Mouse (Mus musculus) midbrain, embryonic 13.5 days (tissue): ENCODE measurements at regions not wholly inside any gene's neighbourhood (a gene's known extent, or its start where the extent isn't known, plus 50 kb on each side); places are given as distances from the start of the nearest gene placed in this dataset.

ENCODE experiments used
- ATAC-seq: fragments of 200-750 bp; cut with Nextera tagmentation; 2 replicates; pipeline ENCODE4 v1.8.0; 2017; ENCODE audit warnings: mild to moderate bottlenecking, moderate TSS enrichment, moderate library complexity
- H3K27ac ChIP-seq: fragments of 300-500 bp; sonication (generic); 2 replicates; pipeline ENCODE4 v1.5.1; 2015; ENCODE audit warnings: inconsistent platforms, mild to moderate bottlenecking, moderate library complexity
- H3K27me3 ChIP-seq: fragments of 300-500 bp; sonication (generic); 2 replicates; pipeline ENCODE4 v1.6.1; 2015; ENCODE audit warnings: mild to moderate bottlenecking, inconsistent platforms
- H3K36me3 ChIP-seq: fragments of 300-500 bp; sonication (generic); 2 replicates; pipeline ENCODE4 v1.6.1; 2015; ENCODE audit warnings: mild to moderate bottlenecking, inconsistent platforms
- H3K4me1 ChIP-seq: fragments of 300-500 bp; sonication (generic); replicated peaks from 2 replicates; pipeline ENCODE4 v1.6.1; 2015; ENCODE audit warnings: inconsistent platforms
- H3K4me2 ChIP-seq: fragments of 300-500 bp; sonication (generic); replicated peaks from 2 replicates; pipeline ENCODE4 v1.6.1; 2015; ENCODE audit warnings: moderate library complexity, mild to moderate bottlenecking, inconsistent platforms
- H3K4me3 ChIP-seq: fragments of 300-500 bp; sonication (generic); replicated peaks from 2 replicates; pipeline ENCODE4 v1.5.1; 2015; ENCODE audit warnings: mild to moderate bottlenecking, inconsistent platforms
- H3K9ac ChIP-seq: fragments of 300-500 bp; sonication (generic); replicated peaks from 2 replicates; pipeline ENCODE4 v1.6.1; 2015; ENCODE audit warnings: mild to moderate bottlenecking, inconsistent platforms
- H3K9me3 ChIP-seq: fragments of 300-500 bp; sonication (generic); 2 replicates; pipeline ENCODE4 v1.6.1; 2016; ENCODE audit warnings: mild to moderate bottlenecking, inconsistent platforms
- WGBS: fragments of 180-500 bp; shearing (Covaris S2); methylation state at CpG from one replicate; pipeline ENCODE4 v1.1.7; 2015; 5-methylcytosine and 5-hydroxymethylcytosine counted together

DNA sequence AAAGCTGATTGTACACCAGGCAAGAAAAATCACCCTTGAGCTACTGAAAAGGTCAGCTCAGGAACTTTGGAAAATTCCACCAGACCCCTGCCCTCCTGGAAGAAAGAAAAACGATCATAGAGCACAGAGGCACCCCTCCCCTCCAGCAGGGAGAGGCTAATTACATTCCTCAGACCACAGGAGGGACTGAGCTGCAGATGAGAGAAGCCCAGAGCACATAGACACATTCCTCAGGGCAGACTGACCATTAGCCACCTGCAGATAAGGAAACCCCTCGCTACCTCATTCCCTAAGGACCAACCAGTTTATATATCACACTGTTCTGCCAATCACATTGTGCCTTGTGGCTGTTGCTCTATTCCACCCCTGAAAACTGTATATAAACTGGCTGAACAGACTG, 230.3 kb downstream of the Parp8 start:
- 57% methylated on average over 2 of the region's 2 CpGs for WGBS
- no peak overlapping the region for H3K4me3 ChIP-seq
- H3K4me1 ChIP-seq, result no peaks in the 10 kb centered on the region
- H3K4me2 ChIP-seq, result no peak overlapping the region
- no peaks in the 10 kb centered on the region for H3K9me3 ChIP-seq
- no peak overlapping the region for H3K27ac ChIP-seq
- H3K27me3 ChIP-seq, result no peaks in the 10 kb centered on the region
- no peak overlapping the region for H3K9ac ChIP-seq
- no peak for ATAC-seq
- H3K36me3 ChIP-seq, result no peaks in the 10 kb centered on the region

DNA sequence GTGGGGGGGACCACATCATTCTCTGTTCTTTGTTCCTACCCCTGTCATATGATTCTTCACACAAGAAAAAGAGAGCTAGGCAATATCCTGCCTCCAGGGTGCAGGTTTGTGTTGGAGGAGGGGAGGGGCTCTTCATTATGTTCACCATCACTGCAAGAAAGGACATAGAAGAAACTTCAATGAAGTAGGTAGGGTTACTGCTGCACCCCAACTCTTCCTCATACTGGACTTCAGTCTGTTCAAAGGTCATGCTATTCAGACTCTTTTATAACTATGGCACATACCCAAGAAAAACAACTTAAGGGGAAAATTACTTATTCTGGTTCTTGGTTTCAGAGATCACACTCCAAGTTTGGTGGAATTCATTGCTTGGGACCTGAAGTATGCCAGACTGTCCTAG, 243.7 kb downstream of the Parp8 start:
- no peak overlapping the region for H3K27ac ChIP-seq
- H3K4me2 ChIP-seq, result no peak overlapping the region
- no peak overlapping the region for H3K9ac ChIP-seq
- H3K4me1 ChIP-seq, result no peaks in the 10 kb centered on the region
- H3K9me3 ChIP-seq, result no peaks in the 10 kb centered on the region
- H3K4me3 ChIP-seq, result no peak overlapping the region
- H3K36me3 ChIP-seq, result no peaks in the 10 kb centered on the region
- no peaks in the 10 kb centered on the region for H3K27me3 ChIP-seq
- ATAC-seq, result no peak

DNA sequence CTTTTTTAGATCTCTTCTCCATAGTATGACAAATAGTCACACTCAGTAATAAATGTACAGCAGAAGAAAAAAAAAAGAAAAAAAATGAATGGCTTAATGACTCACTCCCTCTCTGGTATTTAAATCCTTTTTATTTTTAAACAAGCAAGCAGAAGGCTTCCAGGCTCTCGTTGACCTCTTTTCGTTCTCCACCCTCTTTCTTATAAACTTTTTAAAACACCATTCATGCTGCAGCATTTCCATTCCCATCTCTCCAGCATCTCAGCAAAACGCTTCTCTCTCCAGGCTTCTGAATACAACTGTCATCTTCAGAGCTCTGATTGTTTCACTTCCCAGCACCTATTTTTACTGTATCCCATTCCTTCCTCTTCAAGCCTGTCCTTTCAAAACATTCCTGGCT, 259.8 kb downstream of the Parp8 start:
- Histone ChIP-seq H3K9me3 (no peaks in the 10 kb centered on the region), H3K27me3 (no peaks in the 10 kb centered on the region), H3K4me3 (no peak overlapping the region), H3K4me1 (no peaks in the 10 kb centered on the region), H3K36me3 (no peaks in the 10 kb centered on the region), H3K4me2 (no peak overlapping the region), H3K9ac (no peak overlapping the region), H3K27ac (no peak overlapping the region)
- 86% methylated on average over 3 of the region's 3 CpGs for WGBS
- ATAC-seq, result no peak

DNA sequence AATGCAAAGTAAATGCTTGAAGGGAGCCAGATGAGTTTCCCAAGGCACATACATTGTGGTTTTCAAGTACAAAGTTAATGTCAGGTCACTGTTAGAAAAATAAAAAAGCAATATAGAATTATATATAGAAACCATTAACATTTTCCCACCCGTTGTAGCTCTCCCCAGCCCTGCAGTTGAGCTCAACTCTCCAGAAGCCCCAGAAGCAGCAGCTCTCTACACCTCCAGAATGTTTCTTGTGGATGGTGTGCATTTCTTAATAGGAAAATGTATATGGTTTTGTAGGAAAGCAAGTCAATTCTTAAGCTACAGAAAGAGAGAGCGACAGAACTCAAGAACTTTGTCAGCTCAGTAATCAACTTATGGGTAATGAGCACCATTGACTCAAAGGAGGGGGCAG, 265.4 kb downstream of the Parp8 start:
- H3K36me3 ChIP-seq, result no peaks in the 10 kb centered on the region
- H3K4me3 ChIP-seq, result no peak overlapping the region
- H3K4me1 ChIP-seq, result no peaks in the 10 kb centered on the region
- no peaks in the 10 kb centered on the region for H3K27me3 ChIP-seq
- ATAC-seq, result no peak
- 95% methylated on average over 2 of the region's 2 CpGs for WGBS
- no peak overlapping the region for H3K4me2 ChIP-seq
- H3K27ac ChIP-seq, result no peak overlapping the region
- H3K9ac ChIP-seq, result no peak overlapping the region
- no peaks in the 10 kb centered on the region for H3K9me3 ChIP-seq

DNA sequence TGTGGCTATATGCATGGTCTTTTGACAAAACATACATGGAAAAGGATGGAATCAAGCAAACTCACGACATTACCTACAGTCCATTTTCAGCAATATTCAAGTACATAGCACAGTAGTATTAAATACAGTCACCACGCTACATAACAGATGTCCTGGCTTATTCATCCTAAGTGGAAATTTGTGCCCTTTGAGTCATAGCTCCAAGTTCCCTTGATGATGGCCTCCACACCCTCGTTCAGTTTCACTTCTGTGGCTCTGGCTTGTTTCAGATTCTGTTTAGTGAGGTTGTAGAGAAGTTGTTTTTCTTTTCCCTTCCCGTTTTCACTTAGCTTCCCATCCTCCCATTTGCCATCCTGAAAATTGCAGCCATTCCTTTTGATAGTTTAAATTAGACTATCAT, 284.5 kb downstream of the Parp8 start:
- H3K36me3 ChIP-seq, result no peaks in the 10 kb centered on the region
- H3K9me3 ChIP-seq, result no peaks in the 10 kb centered on the region
- no peaks in the 10 kb centered on the region for H3K27me3 ChIP-seq
- H3K9ac ChIP-seq, result no peak overlapping the region
- H3K4me1 ChIP-seq, result no peaks in the 10 kb centered on the region
- no peak overlapping the region for H3K4me2 ChIP-seq
- no peak for ATAC-seq
- H3K4me3 ChIP-seq, result no peak overlapping the region
- no peak overlapping the region for H3K27ac ChIP-seq
- WGBS, result 86% methylated on average over 4 of the region's 4 CpGs

DNA sequence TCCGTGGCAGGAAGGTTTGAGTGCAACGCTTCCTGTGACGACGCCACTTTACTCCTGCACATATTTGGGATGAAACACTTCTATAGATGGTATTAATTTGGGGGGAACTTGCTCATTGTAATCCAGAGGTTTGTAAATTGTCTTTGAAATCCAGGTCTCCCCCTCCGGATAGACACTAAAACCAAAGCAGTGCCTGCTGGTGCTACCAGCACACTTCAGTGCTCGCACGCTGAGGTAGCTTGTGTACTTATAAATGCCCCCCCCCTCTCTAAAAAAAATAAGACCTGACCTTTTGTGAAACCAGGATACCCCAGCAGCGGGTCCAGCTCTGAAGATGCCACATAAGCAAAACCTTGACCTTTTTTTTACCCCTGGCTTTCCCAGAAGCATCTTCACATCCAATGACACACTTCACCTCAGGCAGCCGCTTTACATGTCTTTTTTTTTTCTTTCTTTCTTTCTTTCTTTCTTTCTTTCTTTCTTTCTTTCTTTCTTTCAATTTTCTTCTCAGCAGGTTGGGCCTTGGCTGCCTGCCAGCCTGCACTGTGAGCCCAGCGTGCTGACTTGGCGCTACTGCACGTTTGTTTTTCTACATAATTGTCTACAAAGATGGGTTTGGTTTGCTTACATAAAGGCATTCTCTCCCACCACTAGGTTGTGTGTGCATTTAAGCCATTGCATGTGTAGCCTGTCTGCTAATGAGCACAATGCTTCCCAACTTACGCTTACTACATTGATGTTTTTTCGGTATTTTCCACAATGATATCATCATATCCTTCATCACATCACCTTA, 301.8 kb downstream of the Parp8 start:
- Histone ChIP-seq H3K27ac (no peak overlapping the region), H3K27me3 (no peaks in the 10 kb centered on the region), H3K4me2 (no peak overlapping the region), H3K9me3 (no peaks in the 10 kb centered on the region), H3K4me3 (no peak overlapping the region), H3K9ac (no peak overlapping the region), H3K4me1 (0 out of 2 replicates have a peak, but pooled peaks cover 6% of the 10 kb centered on the region), H3K36me3 (no peaks in the 10 kb centered on the region)
- 0 out of 2 replicates have a peak, but pooled peaks have one; percentile 30 for ATAC-seq
- WGBS, result 65% methylated on average over 14 of the region's 14 CpGs

DNA sequence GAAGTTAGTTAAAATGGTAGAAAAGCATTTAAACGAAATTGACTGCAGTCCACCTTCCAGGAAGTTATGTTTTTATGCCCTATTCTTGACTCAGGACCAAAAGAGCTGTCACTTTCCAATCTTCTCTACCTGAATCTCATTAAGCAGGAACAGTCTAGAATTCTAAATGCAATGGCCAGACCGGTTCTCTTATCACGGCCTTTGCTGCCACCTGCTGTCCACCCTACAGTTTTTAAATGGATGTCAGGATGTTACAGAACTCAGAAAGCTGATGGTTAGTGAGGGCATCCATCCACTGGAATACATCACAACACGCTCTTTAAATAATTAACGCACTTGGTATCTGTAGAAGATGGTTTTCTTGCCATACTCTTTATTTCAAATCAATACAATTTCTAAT, 310.5 kb downstream of the Parp8 start:
- Histone ChIP-seq H3K36me3 (no peaks in the 10 kb centered on the region), H3K9ac (no peak overlapping the region), H3K4me2 (no peak overlapping the region), H3K27me3 (peaks cover 61% of the 10 kb centered on the region), H3K27ac (no peak overlapping the region), H3K4me1 (peaks cover 15% of the 10 kb centered on the region), H3K4me3 (no peak overlapping the region), H3K9me3 (no peaks in the 10 kb centered on the region)
- WGBS, result 18% methylated on average over 5 of the region's 5 CpGs
- peak; percentile 38; the same call in 1 of the 2 replicates for ATAC-seq

DNA sequence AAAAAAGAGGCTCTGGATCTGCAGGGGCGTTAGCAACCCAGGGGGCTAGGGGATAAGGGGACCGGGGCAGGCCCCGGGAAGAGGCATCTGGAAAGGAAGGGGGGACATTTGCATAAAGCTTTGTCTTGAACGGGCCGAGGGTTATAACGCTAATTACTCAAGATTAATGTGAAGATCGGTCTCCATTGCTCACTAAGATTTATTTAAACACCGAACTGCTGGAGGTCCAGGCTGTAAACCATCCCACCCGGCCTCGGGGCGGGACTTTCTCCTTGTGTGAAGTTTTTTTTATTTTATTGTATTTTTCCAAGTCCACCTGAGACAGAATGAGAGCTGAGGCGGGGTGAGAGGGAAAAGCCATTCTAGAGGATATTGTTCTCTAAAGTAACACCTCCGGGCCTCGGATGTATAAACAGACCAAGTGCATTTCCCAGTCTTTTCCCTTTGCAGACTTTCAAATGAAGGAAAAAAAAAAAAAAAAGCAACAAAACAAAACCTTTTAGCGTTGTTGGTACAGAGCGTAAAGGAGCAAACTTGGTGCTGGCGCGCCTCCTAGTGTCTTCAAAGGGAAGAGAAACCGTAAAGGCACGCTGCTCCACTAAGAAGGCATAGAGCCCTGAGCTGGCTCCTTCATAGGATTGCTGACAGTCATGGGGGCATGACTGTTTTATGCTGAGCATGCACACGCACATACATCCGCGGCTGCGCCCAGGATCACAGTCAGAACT, 313.3 kb downstream of the Parp8 start:
- H3K9ac ChIP-seq, result 0 out of 2 replicates have a peak overlapping the region, but pooled peaks have one; percentile 19
- peak overlapping the region; percentile 58 for H3K4me2 ChIP-seq
- no peaks in the 10 kb centered on the region for H3K36me3 ChIP-seq
- no peak overlapping the region; the same call in 1 of the 2 replicates for H3K27ac ChIP-seq
- under 1% methylated on average over 24 of the region's 24 CpGs for WGBS
- peaks cover 31% of the 10 kb centered on the region for H3K4me1 ChIP-seq
- H3K27me3 ChIP-seq, result peaks cover 86% of the 10 kb centered on the region
- ATAC-seq, result peak; percentile 83
- H3K9me3 ChIP-seq, result no peaks in the 10 kb centered on the region
- peak overlapping the region; percentile 31 for H3K4me3 ChIP-seq

DNA sequence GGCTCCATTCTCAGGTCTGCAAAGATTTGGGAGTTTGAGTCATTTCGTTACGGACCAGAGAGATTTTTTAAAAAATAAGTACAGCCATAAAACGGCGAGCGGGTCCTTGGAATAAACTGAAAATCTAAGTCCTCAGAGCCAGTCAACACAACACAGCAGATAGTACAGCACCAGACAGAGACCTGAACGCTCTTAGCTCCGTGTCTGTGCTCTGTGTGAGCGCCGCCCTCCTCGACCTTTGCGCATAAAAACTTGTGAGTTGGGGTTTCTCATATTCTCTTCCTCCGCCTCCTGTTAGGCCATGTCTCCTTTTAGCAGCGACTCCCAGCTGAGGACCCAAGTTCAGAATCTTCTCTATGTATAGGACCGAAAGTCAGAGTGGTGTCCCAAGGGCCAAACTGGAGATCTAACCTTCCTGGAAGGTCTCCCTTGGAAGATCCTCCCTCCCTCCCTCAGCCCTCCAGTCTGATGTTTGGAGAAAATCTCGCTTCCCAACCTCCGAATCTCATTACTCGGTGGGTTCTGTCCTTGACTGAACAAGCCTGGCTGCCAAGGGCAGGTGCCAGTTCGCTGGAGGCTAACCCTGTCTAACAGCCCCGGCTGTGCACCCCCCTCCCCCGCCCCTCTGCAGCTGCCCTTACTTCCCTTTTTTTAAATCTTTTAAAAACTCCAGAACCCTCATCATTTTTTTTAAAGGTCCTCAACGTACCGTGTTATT, 314.0 kb downstream of the Parp8 start:
- ATAC-seq, result peak; percentile 71
- 0 out of 2 replicates have a peak overlapping the region, but pooled peaks have one; percentile 19 for H3K9ac ChIP-seq
- peaks cover 87% of the 10 kb centered on the region for H3K27me3 ChIP-seq
- no peak overlapping the region; the same call in 1 of the 2 replicates for H3K27ac ChIP-seq
- 2% methylated on average over 22 of the region's 22 CpGs for WGBS
- H3K9me3 ChIP-seq, result no peaks in the 10 kb centered on the region
- peaks cover 34% of the 10 kb centered on the region for H3K4me1 ChIP-seq
- peak overlapping the region; percentile 31 for H3K4me3 ChIP-seq
- H3K4me2 ChIP-seq, result peak overlapping the region; percentile 58
- no peaks in the 10 kb centered on the region for H3K36me3 ChIP-seq

DNA sequence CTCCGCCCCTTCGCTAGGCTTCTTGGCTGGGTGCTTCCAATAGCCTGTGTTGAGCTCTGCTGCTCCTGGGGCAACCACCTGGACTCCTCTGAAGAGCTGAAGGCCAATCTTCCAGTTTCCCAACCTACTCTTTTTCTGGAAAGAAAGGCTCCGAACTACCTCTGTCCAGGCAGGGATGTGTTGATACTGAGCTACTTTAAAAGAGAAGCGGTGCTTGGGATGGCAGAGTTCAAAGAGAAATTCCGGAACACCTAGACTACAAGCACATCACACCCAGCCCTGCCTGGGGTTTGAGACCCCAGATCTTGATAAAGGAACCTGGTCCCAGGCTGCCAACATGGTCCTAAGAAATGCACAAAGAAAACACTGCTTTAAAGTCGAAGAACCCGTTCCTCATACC, 315.7 kb downstream of the Parp8 start:
- WGBS, result 9% methylated on average over 7 of the region's 7 CpGs
- H3K27ac ChIP-seq, result no peak overlapping the region
- no peaks in the 10 kb centered on the region for H3K36me3 ChIP-seq
- H3K4me3 ChIP-seq, result no peak overlapping the region
- H3K4me1 ChIP-seq, result peaks cover 42% of the 10 kb centered on the region
- no peaks in the 10 kb centered on the region for H3K9me3 ChIP-seq
- H3K4me2 ChIP-seq, result no peak overlapping the region
- H3K9ac ChIP-seq, result no peak overlapping the region
- no peak for ATAC-seq
- H3K27me3 ChIP-seq, result peaks cover 87% of the 10 kb centered on the region

DNA sequence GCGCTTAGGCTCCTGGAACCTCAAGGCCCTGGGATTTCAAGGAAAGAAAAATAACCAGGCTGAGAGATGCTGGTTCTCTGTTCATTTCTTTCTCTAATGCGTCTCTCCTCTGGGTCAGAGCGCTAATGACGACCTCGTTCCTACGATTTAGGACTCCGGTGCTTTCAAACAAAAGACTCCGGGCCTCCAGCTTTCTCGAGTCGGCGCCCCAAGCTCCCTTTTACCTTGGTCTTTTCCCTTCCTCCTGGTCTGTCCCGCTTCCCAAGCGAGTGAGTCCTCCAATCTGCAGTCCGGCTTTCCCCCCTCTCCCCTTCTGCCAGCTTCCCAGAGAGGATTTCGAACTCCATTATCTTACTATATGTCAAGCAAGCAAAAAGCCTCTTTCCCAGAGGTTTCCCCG, 316.5 kb downstream of the Parp8 start:
- Histone ChIP-seq H3K27me3 (peaks cover 89% of the 10 kb centered on the region), H3K4me3 (peak overlapping the region; percentile 1; the same call in 1 of the 2 replicates), H3K4me2 (peak overlapping the region; percentile 34), H3K9ac (no peak overlapping the region), H3K9me3 (no peaks in the 10 kb centered on the region), H3K4me1 (peaks cover 42% of the 10 kb centered on the region), H3K27ac (no peak overlapping the region), H3K36me3 (no peaks in the 10 kb centered on the region)
- no peak for ATAC-seq
- 1% methylated on average over 15 of the region's 16 CpGs for WGBS

DNA sequence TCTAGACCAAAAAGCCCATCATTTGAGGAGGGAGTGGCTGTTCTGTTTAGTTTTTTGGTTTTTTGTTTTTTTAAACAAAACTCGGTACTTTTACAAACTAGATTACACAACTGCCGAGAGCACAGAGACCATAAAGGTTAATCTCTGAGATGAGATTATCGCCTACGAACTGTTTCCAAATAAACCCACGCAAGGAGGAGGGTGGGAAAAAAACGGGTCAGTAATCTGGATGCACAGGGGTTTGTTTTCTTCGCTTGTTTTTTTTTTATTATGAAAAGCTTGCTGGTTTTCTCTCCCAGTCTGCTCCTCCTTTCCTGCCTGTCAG, 316.9 kb downstream of the Parp8 start:
- Histone ChIP-seq H3K9ac (no peak overlapping the region), H3K4me1 (peaks cover 42% of the 10 kb centered on the region), H3K27me3 (peaks cover 89% of the 10 kb centered on the region), H3K4me3 (peak overlapping the region; percentile 1; the same call in 1 of the 2 replicates), H3K9me3 (no peaks in the 10 kb centered on the region), H3K4me2 (peak overlapping the region; percentile 34), H3K36me3 (no peaks in the 10 kb centered on the region), H3K27ac (no peak overlapping the region)
- WGBS, result 2% methylated on average over 7 of the region's 7 CpGs
- no peak for ATAC-seq
